Mouse (Mus musculus) 416B (cell line): ENCODE measurements around the gene Micu1.
A peak's percentile ranks its signal among the peaks of the same experiment; 100 is the strongest.
"Not testable (repeated sequence)": the region's sequence is repeated elsewhere in the genome, so short reads cannot be mapped to it uniquely, and the experiment has no call there.

Experiments
- DNase-seq: peaks from one replicate; pipeline ENCODE4 v3.0.0; 2011; ENCODE audit warnings: low read depth

Micu1 gene

DNA sequence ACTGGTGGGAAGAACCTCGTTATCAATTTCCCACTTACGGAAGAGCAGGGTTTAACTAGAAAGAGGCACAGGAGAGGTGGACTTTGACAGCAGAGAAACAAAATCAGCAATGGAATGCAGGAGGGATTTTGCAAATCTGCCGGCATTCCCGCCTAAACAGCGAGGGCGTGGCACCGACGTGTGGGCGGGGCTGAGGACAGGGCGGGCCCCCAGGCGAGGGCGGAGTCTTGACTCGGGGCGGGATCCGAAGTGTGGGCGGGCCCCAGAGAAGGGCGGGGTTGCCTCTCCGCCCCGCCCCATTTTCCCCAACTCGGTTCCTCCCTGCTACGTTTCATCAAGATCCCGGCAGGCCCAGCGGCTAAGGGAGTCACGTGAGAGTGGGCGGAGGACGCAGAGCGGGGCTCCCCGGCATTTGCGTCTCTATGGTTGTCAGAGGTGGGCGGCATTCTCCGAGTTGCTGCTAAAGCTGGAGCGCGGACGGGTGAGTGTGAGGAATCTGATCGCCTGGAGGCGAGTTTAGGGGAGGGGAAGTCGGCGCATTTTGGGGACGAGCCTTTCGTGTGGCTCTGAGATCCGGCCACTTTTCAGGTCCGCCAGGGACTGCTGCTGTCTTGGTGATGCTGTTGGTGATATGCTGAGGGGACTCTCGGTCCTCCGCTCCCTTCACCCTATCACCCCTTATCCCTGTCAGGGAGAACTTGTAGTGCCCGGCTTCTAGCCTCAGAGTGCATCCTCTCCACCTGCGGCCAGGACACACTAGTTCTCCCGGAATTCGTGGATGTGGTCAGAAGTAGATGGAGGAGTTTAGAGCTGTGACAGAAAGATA lies at the start of gene Micu1:
TSS of gene Micu1 (plus strand) at position 271 of the 826 bp plus-strand sequence.
- DNase-seq: peak; percentile 98

- no peak for DNase-seq
These were observed 45.5 kb upstream of the Micu1 start for GRCm38 (mm10) chr10:59656799-59657198.

- DNase-seq: no peak
These were observed 37.5 kb upstream of the Micu1 start for GRCm38 (mm10) chr10:59664765-59665164.

DNA sequence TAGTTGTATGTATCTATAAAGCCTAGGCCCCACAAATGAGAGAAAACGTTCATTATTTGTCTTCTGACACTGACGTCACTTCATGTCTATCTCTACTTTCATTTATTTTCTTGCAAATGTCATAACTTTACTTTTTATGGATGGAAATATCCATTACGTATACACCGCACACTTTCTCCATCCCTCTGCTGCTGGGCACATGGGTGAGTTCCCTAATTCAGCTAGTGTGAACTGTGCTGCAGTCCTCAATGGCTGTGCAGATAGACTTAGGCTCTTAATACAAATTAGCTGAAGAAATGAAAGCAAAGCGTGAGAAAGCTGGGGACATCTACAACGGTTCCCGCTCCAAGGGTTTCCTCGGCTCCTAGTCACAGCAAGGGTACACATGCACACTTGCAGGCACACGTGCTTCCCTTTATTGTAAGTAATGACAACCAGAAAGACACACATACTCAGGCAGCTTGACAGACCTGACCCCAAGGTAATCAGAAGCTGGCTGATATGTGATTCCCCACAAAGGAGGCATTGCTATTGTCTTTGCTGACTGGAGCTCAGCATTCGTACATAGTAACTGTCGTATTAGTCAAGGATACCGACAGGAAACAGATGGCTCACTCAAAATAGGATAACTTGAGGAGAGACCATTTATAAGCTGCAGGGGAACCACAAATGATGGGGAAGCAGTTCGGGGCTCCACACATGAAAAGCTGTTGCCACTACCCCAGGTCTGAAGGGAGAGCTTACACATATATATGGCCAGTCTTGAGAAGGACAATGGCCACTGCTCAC lies 36.6 kb upstream of the Micu1 start:
- peak; percentile 83 for DNase-seq

- DNase-seq: peak; percentile 24
These were observed 34.9 kb upstream of the Micu1 start for GRCm38 (mm10) chr10:59667377-59667776.

- no peak for DNase-seq
These were observed 33.8 kb upstream of the Micu1 start for GRCm38 (mm10) chr10:59668491-59668890.

DNA sequence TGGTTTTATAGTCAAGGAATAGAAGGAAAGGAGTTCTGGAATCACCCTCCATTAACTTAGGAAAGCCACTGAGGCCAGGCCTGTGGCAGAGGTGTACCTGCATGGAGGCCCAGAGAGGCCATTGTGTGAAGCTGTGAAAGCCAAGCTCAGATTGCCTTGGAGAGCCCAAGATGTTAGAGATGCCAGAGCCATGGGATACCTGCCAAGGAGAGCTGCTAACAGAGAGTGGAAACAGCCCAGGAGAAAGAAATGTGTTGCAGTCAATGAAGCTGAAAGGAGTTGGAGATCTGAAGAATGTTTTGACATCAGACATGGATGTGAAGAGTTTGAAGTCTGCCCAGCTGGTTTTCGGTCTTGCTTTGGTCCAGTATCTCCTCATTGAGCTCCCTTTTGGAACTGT lies 24.4 kb upstream of the Micu1 start:
- no peak for DNase-seq

- no peak for DNase-seq
These were observed 23.1 kb upstream of the Micu1 start for GRCm38 (mm10) chr10:59679189-59679588.

GRCm38 (mm10) chr10:59685586-59685985 lies 16.7 kb upstream of the Micu1 start:
- not testable (repeated sequence) for DNase-seq

DNA sequence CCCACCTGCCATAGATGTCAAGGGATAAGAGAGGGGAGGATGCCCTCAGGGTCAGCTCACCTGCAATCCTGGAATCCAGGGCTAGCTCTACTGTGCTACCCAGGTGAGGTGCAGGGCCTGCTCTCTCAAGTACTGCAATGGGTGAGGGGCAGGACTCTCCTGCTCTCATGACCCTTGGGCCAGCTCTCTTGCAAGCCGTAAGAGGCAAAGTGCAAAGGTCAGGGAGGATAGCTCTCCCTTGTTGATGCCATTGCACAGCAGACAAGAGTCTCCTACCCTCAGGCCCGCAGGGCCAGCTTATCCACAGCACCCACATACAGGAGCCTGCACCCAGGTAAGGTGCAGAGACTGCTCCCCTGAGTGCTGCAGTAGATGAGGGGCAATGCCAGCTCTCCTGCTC lies 15.2 kb upstream of the Micu1 start:
- DNase-seq: no peak

DNA sequence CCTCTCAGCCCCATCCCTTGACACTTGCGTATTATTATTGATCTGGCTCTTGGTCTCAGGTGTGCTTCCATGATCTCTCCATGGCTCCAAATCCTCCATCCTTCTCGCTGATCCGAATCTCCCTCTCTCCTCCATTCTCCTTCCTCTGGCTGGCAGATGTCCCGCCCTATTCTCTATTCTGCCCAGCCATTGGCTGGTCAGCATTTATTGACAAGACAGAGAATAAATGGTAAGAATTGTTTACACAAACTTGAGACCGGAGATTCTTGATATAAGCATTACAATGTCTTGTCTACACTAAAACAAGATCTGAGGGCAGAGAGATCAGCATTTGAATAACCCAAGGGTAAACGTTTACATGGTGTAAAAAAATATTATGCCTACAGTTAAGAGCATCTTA lies 12.4 kb upstream of the Micu1 start:
- DNase-seq: no peak

GRCm38 (mm10) chr10:59692441-59692840 lies 9.8 kb upstream of the Micu1 start:
- peak; percentile 48 for DNase-seq

GRCm38 (mm10) chr10:59694104-59694503 lies 8.2 kb upstream of the Micu1 start:
- no peak for DNase-seq

- no peak for DNase-seq
These were observed 2.8 kb upstream of the Micu1 start for GRCm38 (mm10) chr10:59699516-59699915.

DNA sequence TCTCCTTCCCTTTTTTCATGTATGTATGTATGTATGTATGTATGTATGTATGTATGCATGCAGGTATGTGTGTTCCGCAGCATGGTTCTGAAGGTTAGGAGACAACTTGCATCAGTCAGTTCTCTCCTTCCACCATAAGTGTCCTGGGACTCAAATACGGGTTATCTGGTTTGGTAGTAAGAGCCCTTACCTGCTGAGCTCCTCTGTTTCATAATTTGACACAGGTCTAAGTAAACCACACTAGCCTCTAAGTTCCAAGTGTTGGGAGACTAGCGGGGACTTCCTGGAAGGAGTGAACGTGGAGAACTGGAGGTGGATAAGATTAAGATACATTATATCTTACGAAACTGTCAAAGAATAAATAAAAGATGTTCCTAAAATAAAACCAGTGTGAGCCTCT lies 472 bp upstream of the Micu1 start:
- DNase-seq: no peak

DNA sequence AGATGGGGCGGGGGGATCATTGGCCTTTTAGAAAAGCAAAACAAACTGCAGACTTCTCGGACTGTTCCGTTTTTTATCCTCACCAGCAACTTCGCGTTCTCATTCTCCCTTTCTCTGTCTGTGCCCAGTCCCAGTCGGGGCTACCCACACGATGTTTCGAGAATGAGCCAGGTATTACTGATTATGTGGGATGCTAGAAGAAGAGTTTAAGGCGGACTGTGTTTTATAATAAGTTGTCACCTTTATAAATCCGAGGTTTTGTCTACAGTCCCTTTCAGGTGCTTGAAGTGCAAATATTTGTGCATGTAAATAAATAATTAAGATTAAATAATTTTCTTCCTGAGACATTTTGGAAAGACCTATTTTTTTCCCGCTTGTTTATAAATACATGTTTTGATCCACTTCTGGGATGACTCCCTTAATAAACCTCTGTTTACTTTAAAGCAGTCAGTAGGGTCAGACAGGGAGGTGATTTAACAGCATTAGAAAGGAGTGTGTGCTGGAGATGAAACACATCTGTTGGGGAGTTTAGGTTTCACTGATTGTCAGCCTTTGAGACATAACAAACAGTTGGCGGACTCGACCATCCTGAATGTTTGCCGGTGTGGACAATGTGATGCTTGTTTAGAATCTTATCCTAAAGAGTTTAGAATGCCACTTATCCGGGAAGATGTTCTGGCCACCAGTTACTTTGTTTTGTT lies 933 bp downstream of the Micu1 start:
- no peak for DNase-seq

- peak; percentile 66 for DNase-seq
These were observed 4.8 kb downstream of the Micu1 start for GRCm38 (mm10) chr10:59706991-59707546.

DNA sequence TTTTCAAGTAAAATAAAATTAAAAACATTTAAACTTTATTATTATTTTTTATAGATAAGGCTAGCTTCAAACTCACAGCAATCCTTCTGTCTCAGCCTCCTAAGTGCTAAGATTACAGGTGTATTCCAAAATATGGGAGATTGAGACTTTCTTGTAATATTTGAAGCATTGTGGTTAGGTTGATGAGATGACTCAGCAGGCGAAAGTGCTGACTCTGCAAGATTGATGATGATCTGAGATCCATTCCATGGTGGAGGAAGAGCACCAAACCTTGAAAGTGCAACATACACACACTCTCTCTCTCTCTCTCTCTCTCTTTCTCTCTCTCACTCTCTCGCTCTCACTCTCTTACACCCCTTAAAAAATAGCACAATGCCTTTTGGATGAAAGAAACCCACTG lies 5.3 kb downstream of the Micu1 start:
- peak; percentile 37 for DNase-seq

- no peak for DNase-seq
These were observed 7.0 kb downstream of the Micu1 start for GRCm38 (mm10) chr10:59709281-59709680.

DNA sequence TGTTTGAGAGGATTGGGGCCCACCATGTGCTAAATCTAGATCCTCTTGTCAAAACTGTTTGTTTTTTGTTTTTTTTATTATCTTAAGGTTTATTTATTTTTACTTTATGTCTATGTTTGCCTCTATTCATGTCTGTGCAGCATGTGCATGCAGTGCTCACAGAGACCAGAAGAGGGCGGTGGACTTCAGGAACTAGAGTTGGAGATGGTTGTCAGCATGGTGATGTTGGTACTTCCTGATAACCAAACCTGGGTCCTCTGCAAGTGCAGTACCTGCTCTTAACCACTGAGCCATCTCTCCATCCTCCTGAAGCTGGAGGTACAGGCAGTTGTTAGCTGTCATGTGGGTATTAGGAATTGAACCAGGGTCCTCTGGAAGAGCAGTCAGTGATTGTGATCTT lies 8.0 kb downstream of the Micu1 start:
- peak; percentile 58 for DNase-seq

DNA sequence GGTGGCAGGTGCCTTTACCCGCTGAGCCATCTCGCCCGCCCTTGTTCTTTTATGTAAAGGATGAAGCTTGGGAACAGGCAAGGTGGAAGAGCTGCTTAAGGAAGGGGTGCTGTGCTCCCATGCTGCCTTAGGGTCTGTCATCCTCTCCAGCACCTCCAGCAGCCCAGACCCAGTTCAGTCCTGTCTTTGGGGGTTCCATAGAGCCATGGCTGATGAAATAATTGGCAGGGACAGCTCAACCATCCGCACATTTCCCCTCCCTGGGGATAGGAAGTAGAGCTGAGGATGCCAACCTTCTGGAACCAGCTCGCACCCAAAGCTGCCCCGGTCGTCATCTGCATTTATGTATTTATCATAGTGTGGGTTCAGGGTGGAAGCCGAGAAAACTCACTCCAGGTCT lies 9.8 kb downstream of the Micu1 start:
- no peak for DNase-seq

GRCm38 (mm10) chr10:59720017-59720416 lies 17.7 kb downstream of the Micu1 start:
- no peak for DNase-seq
